Mouse (Mus musculus) gastrocnemius, adult 2 months (tissue): ENCODE measurements around the gene Abca2. TPM values are rescaled to one million over a fixed set of nuclear protein-coding genes. Genes with fewer than 3 reads are reported as not detected.
"Not testable (repeated sequence)": the region's sequence is repeated elsewhere in the genome, so short reads cannot be mapped to it uniquely, and the experiment has no call there.

Experiments
- DNase-seq: peaks from one replicate; pipeline ENCODE4 v3.0.0; 2022
- H3K27ac ChIP-seq: fragments of 200-600 bp; 2 replicates; pipeline ENCODE4 v1.8.1; 2022; ENCODE audit warnings: mild to moderate bottlenecking
- H3K4me3 ChIP-seq: fragments of 200-600 bp; 2 replicates; pipeline ENCODE4 v1.8.1; 2022; ENCODE audit warnings: mild to moderate bottlenecking, moderate library complexity
- CTCF ChIP-seq: fragments of 200-600 bp; IDR thresholded peaks from 2 replicates; pipeline ENCODE4 v1.8.1; 2022; ENCODE audit warnings: antibody characterized with exemption, mild to moderate bottlenecking, moderate library complexity
- intact Hi-C: fragments of 180-260 bp; cut with DNase I; formaldehyde crosslinking; loops from one replicate; pipeline ENCODE4 v1.15.1; 2025
- total RNA-seq, 2 experiments: library from RNA; stranded (reverse); gene quantifications; 2 replicates each; pipeline ENCODE4 v1.2.3; 2021

The Abca2 gene
- total RNA-seq, 2 experiments from 2014 or later = 15.1 to 15.3 TPM

DNA sequence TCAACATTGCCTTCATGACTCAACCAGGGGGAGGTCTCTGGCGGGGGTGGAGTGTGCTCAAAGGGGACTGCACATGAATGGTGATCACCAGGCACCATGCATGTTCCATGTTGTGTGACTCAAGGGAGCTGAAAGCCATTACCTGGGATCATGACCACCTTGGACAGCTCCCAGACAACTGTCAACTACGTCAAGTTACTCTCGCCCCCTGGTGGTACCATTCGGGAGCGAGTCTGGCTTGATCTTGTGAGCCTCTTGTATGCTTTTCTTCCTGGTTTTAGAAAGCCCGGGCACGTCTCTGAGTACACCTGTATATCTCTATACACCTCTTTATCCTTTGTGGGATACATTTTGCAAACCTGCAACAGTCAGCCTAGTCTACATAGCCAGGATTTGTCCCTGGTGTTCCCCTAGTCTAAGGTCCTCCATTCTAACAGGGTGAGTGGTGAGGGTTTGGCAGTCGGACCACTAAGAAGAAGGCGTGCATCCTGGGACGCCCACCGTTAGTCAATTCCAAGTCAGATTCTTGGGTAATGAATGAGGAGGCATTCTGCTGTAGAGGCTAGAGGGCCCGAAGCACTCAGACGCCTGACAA, 26.0 kb upstream of the Abca2 start:
- Histone ChIP-seq H3K4me3 (peak overlapping the region; percentile 90), H3K27ac (peak overlapping the region; percentile 84)
- peak; percentile 65 for DNase-seq
- peak; percentile 62 for TF ChIP-seq CTCF
- intact Hi-C loops = no loop called here

- no peak for TF ChIP-seq CTCF
- intact Hi-C loops = no loop called here
- Histone ChIP-seq H3K27ac (peak overlapping the region; percentile 84), H3K4me3 (peak overlapping the region; percentile 90)
- DNase-seq = peak; percentile 76
These were observed 25.4 kb upstream of the Abca2 start for GRCm38 (mm10) chr2:25402972-25403601.

- no peak for TF ChIP-seq CTCF
- Histone ChIP-seq H3K4me3 (peak overlapping the region; percentile 90), H3K27ac (no peak overlapping the region)
- DNase-seq = no peak
- intact Hi-C loops = no loop called here
These were observed 24.5 kb upstream of the Abca2 start for GRCm38 (mm10) chr2:25403994-25404393.

DNA sequence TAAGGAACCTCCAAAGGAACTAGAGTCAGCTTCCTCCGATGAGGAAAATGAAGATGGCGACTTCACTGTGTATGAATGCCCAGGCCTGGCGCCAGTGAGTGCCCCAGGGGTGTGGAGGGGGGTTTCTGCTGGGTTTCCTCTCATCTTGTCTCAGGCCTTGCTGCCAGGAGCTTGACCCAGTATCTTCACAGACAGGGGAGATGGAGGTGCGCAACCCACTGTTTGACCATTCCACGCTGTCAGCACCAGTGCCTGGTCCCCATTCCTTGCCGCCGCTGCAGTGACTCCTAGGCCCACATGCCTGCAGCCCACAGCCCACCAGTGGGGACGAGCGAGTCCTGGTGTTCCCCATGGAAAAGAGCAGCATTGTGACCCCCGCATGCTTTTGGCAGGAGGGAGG, 19.6 kb upstream of the Abca2 start:
- no peak for DNase-seq
- H3K27ac ChIP-seq = no peak overlapping the region
- no peak for TF ChIP-seq CTCF
- no peak overlapping the region for H3K4me3 ChIP-seq
- intact Hi-C loops = no loop called here

DNA sequence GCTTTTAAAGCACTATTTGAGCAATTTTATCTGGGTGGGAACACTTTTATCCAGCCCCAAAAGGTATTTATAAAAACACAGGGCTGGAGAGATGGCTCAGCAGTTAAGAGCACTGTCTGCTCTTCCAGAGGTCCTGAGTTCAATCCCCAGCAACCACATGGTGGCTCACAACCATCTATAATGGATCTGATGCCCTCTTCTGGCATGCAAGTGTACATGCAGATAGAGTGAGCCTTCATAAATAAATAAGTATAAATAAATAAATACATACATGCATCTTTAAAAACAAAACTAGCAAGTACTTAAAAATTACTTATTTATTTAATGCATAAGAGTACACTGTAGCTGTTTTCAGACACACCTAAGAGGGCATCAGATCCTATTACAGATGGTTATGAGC, 15.1 kb upstream of the Abca2 start:
- intact Hi-C loops, H3K4me3 ChIP-seq, DNase-seq, H3K27ac ChIP-seq: not testable (repeated sequence)
- TF ChIP-seq CTCF = peak; percentile 50

DNA sequence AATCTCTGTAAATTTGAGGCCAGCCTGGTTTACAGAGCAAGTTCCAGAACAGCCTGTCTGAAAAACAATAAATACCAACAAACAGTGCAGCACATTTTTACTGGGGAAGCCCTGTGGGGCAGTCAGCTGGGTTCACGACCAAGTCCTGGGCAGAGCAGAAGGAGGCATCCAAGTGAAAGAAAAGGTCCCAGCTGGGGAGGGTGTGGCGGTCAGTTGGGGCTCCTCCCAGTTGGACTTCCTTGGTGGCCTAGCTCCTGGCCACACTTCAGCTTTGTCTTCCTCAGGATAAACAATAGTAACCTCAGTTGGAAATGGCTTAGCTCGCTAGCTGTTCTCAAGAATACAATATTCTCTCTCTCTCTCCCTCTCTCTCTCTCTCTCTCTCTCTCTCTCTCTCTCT, 11.1 kb upstream of the Abca2 start:
- TF ChIP-seq CTCF = no peak
- peak; percentile 54 for DNase-seq
- Histone ChIP-seq H3K27ac (0 out of 2 replicates have a peak overlapping the region, but pooled peaks have one; percentile 24), H3K4me3 (no peak overlapping the region)
- intact Hi-C loops = no loop called here

DNA sequence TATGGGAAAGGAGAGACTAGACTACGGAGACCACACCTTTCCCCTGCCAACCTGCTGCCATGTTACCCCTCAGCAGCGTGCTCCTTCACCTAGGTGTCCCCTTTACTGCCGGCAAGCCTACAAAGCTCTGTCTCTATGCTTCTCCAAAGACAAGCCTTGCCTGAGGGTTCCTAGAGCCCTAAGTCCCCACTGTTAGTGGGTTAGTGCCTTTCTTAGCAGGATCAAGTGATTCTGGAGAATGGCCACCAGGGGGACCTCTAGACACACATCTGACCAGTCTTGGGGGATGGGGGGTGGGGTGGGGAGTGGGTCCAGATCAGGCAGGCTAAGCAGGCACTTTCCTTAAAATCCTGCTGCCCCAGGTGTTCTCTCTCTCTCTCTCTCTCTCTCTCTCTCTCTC, 6.6 kb upstream of the Abca2 start:
- no peak for DNase-seq
- TF ChIP-seq CTCF = peak; percentile 63
- Histone ChIP-seq H3K4me3 (no peak overlapping the region), H3K27ac (no peak overlapping the region)
- intact Hi-C loops = loop anchor here (1.0 to 5.0 kb wide), 2 partner anchors 61 to 130 kb away; no protein-coding TSS in a partner anchor

DNA sequence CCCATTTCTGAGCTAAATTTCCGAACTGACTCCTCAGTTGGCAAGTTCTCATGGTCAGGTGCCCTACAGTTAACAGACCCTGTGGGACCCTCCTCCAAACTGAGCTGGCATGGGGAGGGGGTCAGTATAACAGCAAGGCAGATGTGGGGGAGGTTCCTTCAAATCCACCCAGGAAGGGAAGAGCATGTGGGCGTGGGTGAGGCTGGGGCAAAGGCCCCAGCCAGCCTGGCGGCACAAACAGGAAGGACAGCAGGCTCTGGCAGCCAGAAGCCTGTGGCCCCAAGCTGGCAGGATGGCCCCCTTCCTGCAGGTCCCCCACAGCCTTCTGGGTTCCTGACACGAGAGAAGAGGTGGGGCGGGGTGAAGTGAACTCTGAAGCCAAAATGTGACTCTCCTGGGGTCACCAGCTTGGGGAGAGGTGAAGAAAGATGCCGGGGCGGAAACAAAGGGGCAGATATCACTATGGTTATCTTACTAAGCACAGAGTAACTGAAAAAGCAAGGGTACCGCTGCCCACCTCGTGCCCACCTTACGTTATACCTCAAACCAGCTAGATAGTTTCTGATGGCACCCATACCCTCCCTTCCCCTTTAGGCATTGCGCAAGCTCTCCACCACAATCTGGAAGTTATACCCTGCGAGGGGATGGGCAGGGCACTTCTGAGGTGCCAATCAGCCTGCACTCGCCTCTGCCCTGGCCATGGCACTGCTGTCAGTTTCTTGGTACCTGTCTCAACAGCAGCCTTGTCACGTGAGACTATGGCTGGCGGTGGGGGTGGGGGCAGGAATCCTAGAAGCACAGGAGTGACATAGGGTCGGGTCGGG, 5.7 kb upstream of the Abca2 start, which contains the start of gene Fut7:
TSS of gene Fut7 (plus strand) at position 681 of the 824 bp plus-strand sequence.
- intact Hi-C loops = loop anchor here (1.0 to 5.0 kb wide), 2 partner anchors 61 to 130 kb away; no protein-coding TSS in a partner anchor
- no peak for DNase-seq
- no peak for TF ChIP-seq CTCF
- H3K4me3 ChIP-seq = no peak within 1 kb of the TSS
- peak within 1 kb of the TSS; percentile 43; the same call in 1 of the 2 replicates for H3K27ac ChIP-seq

- DNase-seq = no peak
- intact Hi-C loops = loop anchor here (5.0 kb wide), 1 partner anchor 129 kb away; no protein-coding TSS in a partner anchor
- H3K27ac ChIP-seq = no peak overlapping the region
- no peak for TF ChIP-seq CTCF
- H3K4me3 ChIP-seq = no peak overlapping the region
These were observed 4.9 kb upstream of the Abca2 start for GRCm38 (mm10) chr2:25423626-25424025.

DNA sequence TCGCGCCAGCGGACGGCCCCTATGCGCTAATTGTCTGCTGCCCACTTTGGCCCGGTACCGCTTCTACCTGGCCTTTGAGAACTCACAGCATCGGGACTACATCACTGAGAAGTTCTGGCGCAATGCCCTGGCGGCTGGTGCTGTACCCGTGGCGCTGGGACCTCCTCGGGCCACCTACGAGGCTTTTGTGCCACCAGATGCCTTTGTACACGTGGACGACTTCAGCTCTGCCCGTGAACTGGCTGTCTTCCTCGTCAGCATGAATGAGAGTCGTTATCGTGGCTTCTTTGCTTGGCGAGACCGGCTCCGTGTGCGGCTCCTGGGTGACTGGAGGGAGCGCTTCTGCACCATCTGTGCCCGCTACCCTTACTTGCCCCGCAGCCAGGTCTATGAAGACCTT, 3.0 kb upstream of the Abca2 start:
- H3K27ac ChIP-seq = no peak overlapping the region
- no peak overlapping the region for H3K4me3 ChIP-seq
- no peak for TF ChIP-seq CTCF
- DNase-seq = no peak
- intact Hi-C loops = no loop called here

- Histone ChIP-seq H3K4me3 (no peak overlapping the region), H3K27ac (peak overlapping the region; percentile 44; the same call in 1 of the 2 replicates)
- peak; percentile 77 for DNase-seq
- intact Hi-C loops = loop anchor here (2.0 kb wide), 1 partner anchor 50 kb away; no protein-coding TSS in a partner anchor
- TF ChIP-seq CTCF = peak; percentile 77
These were observed 1.7 kb upstream of the Abca2 start for GRCm38 (mm10) chr2:25426721-25427191.

DNA sequence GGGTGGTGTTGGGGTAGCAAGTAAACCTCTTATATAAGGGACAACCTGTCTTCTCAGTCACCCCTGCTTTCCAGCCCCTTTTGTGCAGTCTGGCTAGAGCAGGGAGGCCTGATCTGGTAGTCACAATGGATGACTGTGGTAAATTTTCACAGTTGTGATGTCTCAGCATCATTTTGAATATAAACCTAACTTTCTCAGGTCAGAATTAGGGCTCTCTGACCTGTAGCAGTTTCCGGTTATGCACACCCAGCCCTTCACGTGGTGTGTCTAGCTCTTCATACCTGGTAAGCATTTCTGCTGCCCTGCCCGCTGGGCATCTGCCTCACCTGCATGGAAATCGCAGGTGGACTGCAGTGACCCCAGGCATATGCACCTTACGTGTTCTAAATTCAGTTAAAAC, 1.2 kb upstream of the Abca2 start:
- TF ChIP-seq CTCF = no peak
- H3K27ac ChIP-seq = no peak overlapping the region
- intact Hi-C loops = loop anchor here (2.0 kb wide), 1 partner anchor 50 kb away; no protein-coding TSS in a partner anchor
- H3K4me3 ChIP-seq = no peak overlapping the region
- peak; percentile 13 for DNase-seq
